Mouse (Mus musculus): Measurements from ENCODE around the gene Gpr108. TPM values are rescaled to one million over a fixed set of nuclear protein-coding genes. Genes with fewer than 3 reads are reported as not detected.

The Gpr108 gene
- total and polyA plus RNA-seq, 2 experiments: 10.7 to 23.7 TPM

- H3K4me1 ChIP-seq (ENCODE audit: control insufficient read depth, insufficient read depth, low read length): no peaks in the 10 kb centered on the region
- H3K36me3 ChIP-seq (ENCODE audit: control insufficient read depth, insufficient read depth, low read length): peaks cover 4% of the 10 kb centered on the region; the same call in 1 of the 2 replicates
- no peak overlapping the region for H3K9ac ChIP-seq (ENCODE audit: low read depth, low read length)
- no peak overlapping the region for H3K27ac ChIP-seq (replicated peaks; ENCODE audit: insufficient read depth, low read depth, low read length)
- H3K27me3 ChIP-seq (ENCODE audit: control insufficient read depth, insufficient read depth, low read length): no peaks in the 10 kb centered on the region
- no peak overlapping the region for H3K4me3 ChIP-seq (ENCODE audit: insufficient read depth, low read depth, low read length)
- DNase-seq (ENCODE audit: extremely low read depth, low read depth, low spot score): no peak
- H3K79me2 ChIP-seq (ENCODE audit: control insufficient read depth, insufficient read depth, low read length): no peaks in the 10 kb centered on the region
- no peak for TF ChIP-seq POLR2A (IDR thresholded peaks at IDR 0.05; ENCODE audit: extremely low read depth, insufficient read depth, low read length)
- 89% methylated on average over 6 of the region's 6 CpGs for WGBS
Measured at GRCm38 (mm10) chr17:57267556-57268126, 19.4 kb upstream of the Gpr108 start.

- no peaks in the 10 kb centered on the region for H3K4me1 ChIP-seq (ENCODE audit: control insufficient read depth, insufficient read depth, low read length)
- no peak overlapping the region for H3K4me3 ChIP-seq (ENCODE audit: insufficient read depth, low read depth, low read length)
- H3K27me3 ChIP-seq (ENCODE audit: control insufficient read depth, insufficient read depth, low read length): no peaks in the 10 kb centered on the region
- 62% methylated on average over 22 of the region's 22 CpGs for WGBS
- TF ChIP-seq POLR2A (IDR thresholded peaks at IDR 0.05; ENCODE audit: extremely low read depth, insufficient read depth, low read length) (no peak), CTCF (IDR thresholded peaks at IDR 0.05; ENCODE audit: low read depth, low read length) (no peak)
- DNase-seq (ENCODE audit: extremely low read depth, low read depth, low spot score): no peak
- H3K27ac ChIP-seq (replicated peaks; ENCODE audit: insufficient read depth, low read depth, low read length): no peak overlapping the region
- peaks cover 5% of the 10 kb centered on the region; the same call in 1 of the 2 replicates for H3K36me3 ChIP-seq (ENCODE audit: control insufficient read depth, insufficient read depth, low read length)
- no peaks in the 10 kb centered on the region for H3K79me2 ChIP-seq (ENCODE audit: control insufficient read depth, insufficient read depth, low read length)
- no peak overlapping the region for H3K9ac ChIP-seq (ENCODE audit: low read depth, low read length)
Measured at GRCm38 (mm10) chr17:57264972-57265945, 17.0 kb upstream of the Gpr108 start.

- TF ChIP-seq POLR2A (IDR thresholded peaks at IDR 0.05; ENCODE audit: extremely low read depth, insufficient read depth, low read length) (no peak), CTCF (IDR thresholded peaks at IDR 0.05; ENCODE audit: low read depth, low read length) (no peak)
- WGBS: 79% methylated on average over 2 of the region's 2 CpGs
Measured at GRCm38 (mm10) chr17:57264164-57264563, 15.9 kb upstream of the Gpr108 start.

GRCm38 (mm10) chr17:57262901-57263550, 14.8 kb upstream of the Gpr108 start:
- TF ChIP-seq CTCF (IDR thresholded peaks at IDR 0.05; ENCODE audit: low read depth, low read length) (no peak), POLR2A (IDR thresholded peaks at IDR 0.05; ENCODE audit: extremely low read depth, insufficient read depth, low read length) (no peak)
- peaks cover 10% of the 10 kb centered on the region; the same call in 1 of the 2 replicates for H3K36me3 ChIP-seq (ENCODE audit: control insufficient read depth, insufficient read depth, low read length)
- H3K79me2 ChIP-seq (ENCODE audit: control insufficient read depth, insufficient read depth, low read length): no peaks in the 10 kb centered on the region
- 92% methylated on average over 17 of the region's 17 CpGs for WGBS
- H3K9ac ChIP-seq (ENCODE audit: low read depth, low read length): no peak overlapping the region
- H3K27ac ChIP-seq (replicated peaks; ENCODE audit: insufficient read depth, low read depth, low read length): no peak overlapping the region
- H3K4me1 ChIP-seq (ENCODE audit: control insufficient read depth, insufficient read depth, low read length): no peaks in the 10 kb centered on the region
- no peak overlapping the region for H3K4me3 ChIP-seq (ENCODE audit: insufficient read depth, low read depth, low read length)
- H3K27me3 ChIP-seq (ENCODE audit: control insufficient read depth, insufficient read depth, low read length): no peaks in the 10 kb centered on the region
- DNase-seq (ENCODE audit: extremely low read depth, low read depth, low spot score): no peak

More at GRCm38 (mm10) chr17:57264164-57264563, 15.9 kb upstream of the Gpr108 start:
- H3K9ac ChIP-seq (ENCODE audit: low read depth, low read length): no peak overlapping the region
- H3K4me1 ChIP-seq (ENCODE audit: control insufficient read depth, insufficient read depth, low read length): no peaks in the 10 kb centered on the region
- DNase-seq (ENCODE audit: extremely low read depth, low read depth, low spot score): no peak
- H3K4me3 ChIP-seq (ENCODE audit: insufficient read depth, low read depth, low read length): no peak overlapping the region
- no peaks in the 10 kb centered on the region for H3K79me2 ChIP-seq (ENCODE audit: control insufficient read depth, insufficient read depth, low read length)
- H3K36me3 ChIP-seq (ENCODE audit: control insufficient read depth, insufficient read depth, low read length): peaks cover 7% of the 10 kb centered on the region; the same call in 1 of the 2 replicates
- no peak overlapping the region for H3K27ac ChIP-seq (replicated peaks; ENCODE audit: insufficient read depth, low read depth, low read length)
- H3K27me3 ChIP-seq (ENCODE audit: control insufficient read depth, insufficient read depth, low read length): no peaks in the 10 kb centered on the region

GRCm38 (mm10) chr17:57261796-57262195, 13.6 kb upstream of the Gpr108 start:
- no peak overlapping the region for H3K9ac ChIP-seq (ENCODE audit: low read depth, low read length)
- TF ChIP-seq POLR2A (IDR thresholded peaks at IDR 0.05; ENCODE audit: extremely low read depth, insufficient read depth, low read length) (no peak), CTCF (IDR thresholded peaks at IDR 0.05; ENCODE audit: low read depth, low read length) (no peak)
- H3K79me2 ChIP-seq (ENCODE audit: control insufficient read depth, insufficient read depth, low read length): no peaks in the 10 kb centered on the region
- no peak overlapping the region for H3K4me3 ChIP-seq (ENCODE audit: insufficient read depth, low read depth, low read length)
- no peaks in the 10 kb centered on the region for H3K4me1 ChIP-seq (ENCODE audit: control insufficient read depth, insufficient read depth, low read length)
- no peak for DNase-seq (ENCODE audit: extremely low read depth, low read depth, low spot score)
- H3K27me3 ChIP-seq (ENCODE audit: control insufficient read depth, insufficient read depth, low read length): no peaks in the 10 kb centered on the region
- H3K36me3 ChIP-seq (ENCODE audit: control insufficient read depth, insufficient read depth, low read length): peaks cover 16% of the 10 kb centered on the region; the same call in 1 of the 2 replicates
- H3K27ac ChIP-seq (replicated peaks; ENCODE audit: insufficient read depth, low read depth, low read length): no peak overlapping the region
- WGBS: 80% methylated on average over 1 of the region's 1 CpGs

All from liver, adult 2 months (tissue).